Mouse (Mus musculus) heart, embryonic 13.5 days (tissue): ENCODE results near the gene Phlda3. TPM values are rescaled to one million over a fixed set of nuclear protein-coding genes. Genes with fewer than 3 reads are reported as not detected.

Experiments used
- ATAC-seq: fragments of 200-750 bp; cut with Nextera tagmentation; 2 replicates; pipeline ENCODE4 v1.8.0; 2017; ENCODE audit warnings: moderate TSS enrichment; ENCODE audit not compliant: insufficient number of reproducible peaks, low FRiP score, low TSS enrichment; ENCODE audit errors: extremely low read depth
- H3K27ac ChIP-seq: fragments of 300-500 bp; sonication (generic); replicated peaks from 2 replicates; pipeline ENCODE4 v1.5.1; 2015; ENCODE audit warnings: moderate library complexity, mild to moderate bottlenecking, inconsistent platforms
- H3K27me3 ChIP-seq: fragments of 300-500 bp; sonication (generic); replicated peaks from 2 replicates; pipeline ENCODE4 v1.6.1; 2015; ENCODE audit warnings: mild to moderate bottlenecking, inconsistent platforms
- H3K36me3 ChIP-seq: fragments of 300-500 bp; sonication (generic); 2 replicates; pipeline ENCODE4 v1.6.1; 2015; ENCODE audit warnings: mild to moderate bottlenecking, inconsistent platforms
- H3K4me1 ChIP-seq: fragments of 300-500 bp; sonication (generic); 2 replicates; pipeline ENCODE4 v1.6.1; 2015; ENCODE audit warnings: inconsistent platforms
- H3K4me2 ChIP-seq: fragments of 300-500 bp; sonication (generic); 2 replicates; pipeline ENCODE4 v1.6.1; 2015; ENCODE audit warnings: inconsistent platforms, mild to moderate bottlenecking, moderate library complexity
- H3K4me3 ChIP-seq: fragments of 300-500 bp; sonication (generic); 2 replicates; pipeline ENCODE4 v1.5.1; 2015; ENCODE audit warnings: moderate library complexity, mild to moderate bottlenecking, inconsistent platforms
- H3K9ac ChIP-seq: fragments of 300-500 bp; sonication (generic); 2 replicates; pipeline ENCODE4 v1.6.1; 2015; ENCODE audit warnings: inconsistent platforms, mild to moderate bottlenecking, moderate library complexity
- H3K9me3 ChIP-seq: fragments of 300-500 bp; sonication (generic); 2 replicates; pipeline ENCODE4 v1.6.1; 2016; ENCODE audit warnings: inconsistent platforms
- WGBS: fragments of 180-500 bp; shearing (Covaris S2); methylation state at CpG from one replicate; pipeline ENCODE4 v1.1.7; 2015; ENCODE audit warnings: mixed read lengths; 5-methylcytosine and 5-hydroxymethylcytosine counted together
- polyA plus RNA-seq: library from polyadenylated mRNA; unstranded; fragments of >200 nt; fragmentation: Nextera tagmentation; extraction: Ambion mirVana; gene quantifications from 2 replicates; pipeline ENCODE4 v1.2.1, GENCODE M21; 2015

Phlda3 gene
- polyA plus RNA-seq, 1 experiment from 2014 or later = 67.1 TPM

GRCm38 (mm10) chr1:135760216-135760615 is 5.7 kb upstream of the Phlda3 start:
- ATAC-seq = no peak
- WGBS = 63% methylated on average over 8 of the region's 8 CpGs

GRCm38 (mm10) chr1:135761728-135762127 is 4.2 kb upstream of the Phlda3 start:
- WGBS = 83% methylated on average over 5 of the region's 5 CpGs
- ATAC-seq = no peak
- Histone ChIP-seq H3K4me2 (no peak overlapping the region), H3K9me3 (no peaks in the 10 kb centered on the region), H3K4me1 (peaks cover 34% of the 10 kb centered on the region), H3K36me3 (no peaks in the 10 kb centered on the region), H3K27me3 (no peaks in the 10 kb centered on the region), H3K27ac (no peak overlapping the region), H3K4me3 (no peak overlapping the region), H3K9ac (no peak overlapping the region)

More at GRCm38 (mm10) chr1:135760216-135760615, 5.7 kb upstream of the Phlda3 start:
- no peaks in the 10 kb centered on the region for H3K27me3 ChIP-seq
- H3K4me3 ChIP-seq = no peak overlapping the region
- no peaks in the 10 kb centered on the region for H3K9me3 ChIP-seq
- no peaks in the 10 kb centered on the region for H3K36me3 ChIP-seq
- peaks cover 37% of the 10 kb centered on the region for H3K4me1 ChIP-seq
- H3K4me2 ChIP-seq = no peak overlapping the region
- no peak overlapping the region for H3K27ac ChIP-seq
- H3K9ac ChIP-seq = no peak overlapping the region

GRCm38 (mm10) chr1:135763503-135764205 is 2.3 kb upstream of the Phlda3 start:
- Histone ChIP-seq H3K4me1 (peaks cover 42% of the 10 kb centered on the region), H3K9ac (no peak overlapping the region), H3K27ac (peak overlapping the region; percentile 61), H3K4me3 (no peak overlapping the region), H3K9me3 (no peaks in the 10 kb centered on the region), H3K36me3 (peaks cover 6% of the 10 kb centered on the region), H3K4me2 (no peak overlapping the region), H3K27me3 (no peaks in the 10 kb centered on the region)
- no peak for ATAC-seq
- WGBS = 70% methylated on average over 9 of the region's 9 CpGs

GRCm38 (mm10) chr1:135764206-135764528 is 1.8 kb upstream of the Phlda3 start:
- no peak overlapping the region for H3K4me3 ChIP-seq
- H3K4me2 ChIP-seq = no peak overlapping the region
- H3K27ac ChIP-seq = peak overlapping the region; percentile 61
- H3K4me1 ChIP-seq = peaks cover 47% of the 10 kb centered on the region
- H3K9me3 ChIP-seq = no peaks in the 10 kb centered on the region
- no peak overlapping the region for H3K9ac ChIP-seq
- 34% methylated on average over 2 of the region's 2 CpGs for WGBS
- peaks cover 11% of the 10 kb centered on the region for H3K36me3 ChIP-seq
- no peaks in the 10 kb centered on the region for H3K27me3 ChIP-seq
- no peak for ATAC-seq

GRCm38 (mm10) chr1:135766592-135767306 is 830 bp downstream of the Phlda3 start:
- Histone ChIP-seq H3K9me3 (no peaks in the 10 kb centered on the region), H3K4me3 (peak overlapping the region; percentile 93), H3K9ac (peak overlapping the region; percentile 99), H3K36me3 (peaks cover 26% of the 10 kb centered on the region), H3K4me2 (peak overlapping the region; percentile 88), H3K4me1 (peaks cover 73% of the 10 kb centered on the region), H3K27ac (peak overlapping the region; percentile 98), H3K27me3 (no peaks in the 10 kb centered on the region)
- no peak for ATAC-seq
- 9% methylated on average over 30 of the region's 30 CpGs for WGBS

GRCm38 (mm10) chr1:135767324-135767890 is 1.5 kb downstream of the Phlda3 start:
- H3K36me3 ChIP-seq = peaks cover 26% of the 10 kb centered on the region
- no peak for ATAC-seq
- WGBS = 34% methylated on average over 4 of the region's 4 CpGs
- H3K27ac ChIP-seq = peak overlapping the region; percentile 98
- no peaks in the 10 kb centered on the region for H3K9me3 ChIP-seq
- H3K4me1 ChIP-seq = peaks cover 77% of the 10 kb centered on the region
- peak overlapping the region; percentile 93 for H3K4me3 ChIP-seq
- no peaks in the 10 kb centered on the region for H3K27me3 ChIP-seq
- H3K9ac ChIP-seq = peak overlapping the region; percentile 99
- H3K4me2 ChIP-seq = peak overlapping the region; percentile 88

GRCm38 (mm10) chr1:135768400-135768799 is 2.5 kb downstream of the Phlda3 start:
- Histone ChIP-seq H3K9me3 (no peaks in the 10 kb centered on the region), H3K27me3 (no peaks in the 10 kb centered on the region), H3K4me3 (peak overlapping the region; percentile 93), H3K9ac (peak overlapping the region; percentile 47; the same call in 1 of the 2 replicates), H3K4me2 (peak overlapping the region; percentile 88), H3K4me1 (peaks cover 81% of the 10 kb centered on the region), H3K36me3 (peaks cover 26% of the 10 kb centered on the region), H3K27ac (no peak overlapping the region)
- 57% methylated on average over 2 of the region's 2 CpGs for WGBS
- ATAC-seq = no peak

- Histone ChIP-seq H3K9ac (peak overlapping the region; percentile 66), H3K27me3 (no peaks in the 10 kb centered on the region), H3K36me3 (peaks cover 26% of the 10 kb centered on the region), H3K4me3 (no peak overlapping the region), H3K4me1 (peaks cover 63% of the 10 kb centered on the region), H3K4me2 (peak overlapping the region; percentile 34; the same call in 1 of the 2 replicates), H3K9me3 (no peaks in the 10 kb centered on the region), H3K27ac (peak overlapping the region; percentile 77)
- no peak for ATAC-seq
- 72% methylated on average over 7 of the region's 7 CpGs for WGBS
Observed at GRCm38 (mm10) chr1:135770237-135770636, 4.3 kb downstream of the Phlda3 start.

GRCm38 (mm10) chr1:135770896-135771572 is 5.1 kb downstream of the Phlda3 start:
- WGBS = 28% methylated on average over 12 of the region's 12 CpGs
- H3K4me1 ChIP-seq = peaks cover 60% of the 10 kb centered on the region
- no peak overlapping the region for H3K4me3 ChIP-seq
- H3K36me3 ChIP-seq = peaks cover 26% of the 10 kb centered on the region
- H3K4me2 ChIP-seq = peak overlapping the region; percentile 34
- H3K27me3 ChIP-seq = no peaks in the 10 kb centered on the region
- peak overlapping the region; percentile 66 for H3K9ac ChIP-seq
- peak overlapping the region; percentile 77 for H3K27ac ChIP-seq
- no peak; the same call in 1 of the 2 replicates for ATAC-seq
- no peaks in the 10 kb centered on the region for H3K9me3 ChIP-seq

GRCm38 (mm10) chr1:135771573-135771970 is 5.7 kb downstream of the Phlda3 start:
- Histone ChIP-seq H3K27ac (peak overlapping the region; percentile 77), H3K4me1 (peaks cover 66% of the 10 kb centered on the region), H3K27me3 (no peaks in the 10 kb centered on the region), H3K4me3 (no peak overlapping the region), H3K9me3 (no peaks in the 10 kb centered on the region), H3K4me2 (peak overlapping the region; percentile 34; the same call in 1 of the 2 replicates), H3K9ac (0 out of 2 replicates have a peak overlapping the region, but pooled peaks have one; percentile 66), H3K36me3 (peaks cover 26% of the 10 kb centered on the region)
- ATAC-seq = no peak
- WGBS = 60% methylated on average over 8 of the region's 8 CpGs

GRCm38 (mm10) chr1:135776596-135776995 is 10.7 kb downstream of the Phlda3 start:
- peak overlapping the region; percentile 33; the same call in 1 of the 2 replicates for H3K9ac ChIP-seq
- peak overlapping the region; percentile 29 for H3K27ac ChIP-seq
- no peak for ATAC-seq

More at GRCm38 (mm10) chr1:135776596-135776995, 10.7 kb downstream of the Phlda3 start:
- Histone ChIP-seq H3K4me1 (peaks cover 48% of the 10 kb centered on the region), H3K27me3 (peaks cover 7% of the 10 kb centered on the region; the same call in 1 of the 2 replicates), H3K4me2 (no peak overlapping the region), H3K4me3 (no peak overlapping the region), H3K36me3 (no peaks in the 10 kb centered on the region), H3K9me3 (no peaks in the 10 kb centered on the region)
